In genomic region chr4:128451383-128451794, GRCm38 (mm10) we compare ENCODE assay signal across 13 mouse cellular contexts.
DNase-seq lines count a peak whose midpoint lies in the region; ATAC-seq lines count a peak whose summit lies in the region.
"Had no signal": no experiment of that assay in that cellular context is flagged by ENCODE, and none has a peak within 500 bp of the region (broad histone marks: within the 10 kb centered on the region; RNA-seq: fewer than 3 reads in every experiment).

No protein-coding gene starts in this region.

- H3K27me3 ChIP-seq in heart, embryonic 11.5 days (ENCODE audit: control insufficient read depth, insufficient read depth, low read length), result no peaks in the 10 kb centered on the region
- no peaks in the 10 kb centered on the region for H3K27me3 ChIP-seq in neural tube, embryonic 12.5 days (replicated peaks)
- H3K27me3 ChIP-seq in midbrain, embryonic 13.5 days, result no peaks in the 10 kb centered on the region
- H3K27me3 ChIP-seq: heart, embryonic 15.5 days had no signal

- 56% methylated on average over 3 of the region's 3 CpGs for whole genome bisulfite sequencing in heart, embryonic 11.5 days (ENCODE audit: insufficient replicate concordance)
- WGBS in neural tube, embryonic 12.5 days, result 71% methylated on average over 3 of the region's 3 CpGs
- WGBS in midbrain, embryonic 13.5 days, result 76% methylated on average over 3 of the region's 3 CpGs

- H3K27ac ChIP-seq in heart, embryonic 11.5 days (ENCODE audit: low read depth, low read length), result peak overlapping the region; percentile 16; the same call in 1 of the 2 replicates
- peak overlapping the region; percentile 55 for H3K27ac ChIP-seq in neural tube, embryonic 12.5 days
- peak overlapping the region; percentile 79 for H3K27ac ChIP-seq in midbrain, embryonic 13.5 days
- H3K27ac ChIP-seq: gastrocnemius, adult 2 months; heart, embryonic 15.5 days had no signal

- no peaks in the 10 kb centered on the region for H3K36me3 ChIP-seq in heart, embryonic 11.5 days (ENCODE audit: control insufficient read depth, insufficient read depth, low read length)
- H3K36me3 ChIP-seq in neural tube, embryonic 12.5 days, result no peaks in the 10 kb centered on the region
- peaks cover 7% of the 10 kb centered on the region for H3K36me3 ChIP-seq in midbrain, embryonic 13.5 days
- H3K36me3 ChIP-seq: heart, embryonic 15.5 days had no signal

- H3K9me3 ChIP-seq in heart, embryonic 11.5 days (replicated peaks; ENCODE audit: control insufficient read depth, low read length), result no peaks in the 10 kb centered on the region
- H3K9me3 ChIP-seq in neural tube, embryonic 12.5 days, result no peaks in the 10 kb centered on the region
- no peaks in the 10 kb centered on the region for H3K9me3 ChIP-seq in midbrain, embryonic 13.5 days
- H3K9me3 ChIP-seq: heart, embryonic 15.5 days had no signal

- H3K4me1 ChIP-seq in heart, embryonic 11.5 days (ENCODE audit: control insufficient read depth, insufficient read depth, low read length), result peaks cover 13% of the 10 kb centered on the region
- H3K4me1 ChIP-seq in neural tube, embryonic 12.5 days, result peaks cover 15% of the 10 kb centered on the region
- peaks cover 29% of the 10 kb centered on the region for H3K4me1 ChIP-seq in midbrain, embryonic 13.5 days (replicated peaks)

- H3K4me2 ChIP-seq in heart, embryonic 11.5 days, result no peak overlapping the region
- no peak overlapping the region for H3K4me2 ChIP-seq in neural tube, embryonic 12.5 days (replicated peaks)
- no peak overlapping the region for H3K4me2 ChIP-seq in midbrain, embryonic 13.5 days (replicated peaks)
- H3K4me2 ChIP-seq: heart, embryonic 15.5 days had no signal

- DNase-seq in heart, postnatal 36 days, result no peak
- DNase-seq in neural tube, embryonic 10.5 days (ENCODE audit: extremely low spot score, low spot score), result no peak
- no peak for DNase-seq in cerebellum, adult 11 months
- DNase-seq in adrenal gland, postnatal 10 days, result no peak
- DNase-seq: gastrocnemius, adult 2 months; kidney, adult 2 months; thymus, adult 2 months had no signal

- no peak overlapping the region for H3K9ac ChIP-seq in heart, embryonic 11.5 days (ENCODE audit: low read depth, low read length)
- H3K9ac ChIP-seq in neural tube, embryonic 12.5 days, result no peak overlapping the region
- peak overlapping the region; percentile 34; the same call in 1 of the 2 replicates for H3K9ac ChIP-seq in midbrain, embryonic 13.5 days (replicated peaks)
- H3K9ac ChIP-seq: heart, embryonic 15.5 days had no signal

- peak; percentile 66; the same call in 1 of the 2 replicates for ATAC-seq in heart, embryonic 11.5 days (replicated peaks; ENCODE audit: insufficient number of reproducible peaks, low FRiP score, low TSS enrichment)
- ATAC-seq in neural tube, embryonic 12.5 days (ENCODE audit: low FRiP score, low read depth), result peak; percentile 57
- peak; percentile 56; the same call in 1 of the 2 replicates for ATAC-seq in midbrain, embryonic 13.5 days
- no peak for ATAC-seq in megakaryocyte-erythroid progenitor cell, adult 5-6 weeks (replicated peaks; ENCODE audit: low FRiP score, low TSS enrichment, poor library complexity, severe bottlenecking)
- ATAC-seq: activated CD4-positive, CD25-positive, alpha-beta regulatory T cell, adult 4 months had no signal

- no peak overlapping the region for H3K4me3 ChIP-seq in heart, embryonic 11.5 days (ENCODE audit: low read depth, low read length)
- H3K4me3 ChIP-seq in neural tube, embryonic 12.5 days, result no peak overlapping the region
- H3K4me3 ChIP-seq in midbrain, embryonic 13.5 days (replicated peaks), result no peak overlapping the region
- H3K4me3 ChIP-seq: gastrocnemius, adult 2 months; heart, embryonic 15.5 days had no signal

- intact Hi-C loops in heart, postnatal 36 days (cut with DNase I), result no loop called here

Comparison
In these comparisons a context has a peak if more than half of its experiments do, and no peak if none do; other contexts are left out.
1. H3K27ac ChIP-seq: peak in every context shown above with its lines; median percentile 79 in midbrain, embryonic 13.5 days; 55 in neural tube, embryonic 12.5 days; 16 in heart, embryonic 11.5 days.